Comparison of ENCODE assay signal across 9 mouse cellular contexts in the genomic region with DNA sequence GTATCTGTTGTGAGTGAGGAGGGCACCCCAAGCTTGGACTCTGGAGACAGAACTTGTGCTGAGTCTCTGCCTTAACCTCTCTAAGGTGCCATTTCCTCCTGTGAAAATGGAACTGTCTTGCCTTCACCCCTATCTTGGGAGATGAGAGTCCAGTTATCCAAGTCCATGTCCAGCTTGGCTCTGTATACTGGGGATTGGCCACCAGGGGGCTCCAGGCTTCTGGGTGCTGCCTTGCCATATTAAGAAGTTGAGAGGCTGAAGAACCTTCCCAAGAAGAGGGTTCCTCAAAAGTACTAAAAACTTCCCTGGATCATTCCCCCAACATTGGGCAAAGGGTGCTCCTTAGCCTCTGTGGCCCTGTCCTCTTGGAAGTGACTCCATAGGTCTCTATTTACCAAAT. TPM values are rescaled to one million over a fixed set of nuclear protein-coding genes. Genes with fewer than 3 reads are reported as not detected.
DNase-seq lines count a peak whose midpoint lies in the region; ATAC-seq and TF ChIP-seq lines count a peak whose summit lies in the region.
"Had no signal": no experiment of that assay in that cellular context is flagged by ENCODE, and none has a peak within 500 bp of the region (broad histone marks: within the 10 kb centered on the region; RNA-seq: fewer than 3 reads in every experiment).

No protein-coding gene starts in this region.

- H3K36me3 ChIP-seq in forebrain, embryonic 11.5 days (ENCODE audit: control insufficient read depth, insufficient read depth, low read length), result peaks cover 21% of the 10 kb centered on the region
- peaks cover 43% of the 10 kb centered on the region for H3K36me3 ChIP-seq in forebrain, embryonic 12.5 days (replicated peaks)
- H3K36me3 ChIP-seq in liver, adult 2 months (ENCODE audit: control insufficient read depth, insufficient read depth, low read length), result peaks cover 3% of the 10 kb centered on the region; the same call in 1 of the 2 replicates
- H3K36me3 ChIP-seq in MEL (ENCODE audit: control insufficient read depth in 1 of 2, insufficient read depth in 2 of 2, low read length in 2 of 2), result no peaks in the 10 kb centered on the region; a peak in 1 of 4 replicates

- H3K4me1 ChIP-seq in forebrain, embryonic 11.5 days (replicated peaks; ENCODE audit: control insufficient read depth, insufficient read depth, low read length), result no peaks in the 10 kb centered on the region
- H3K4me1 ChIP-seq in forebrain, embryonic 12.5 days, result 0 out of 2 replicates have a peak, but pooled peaks cover under 1% of the 10 kb centered on the region
- no peaks in the 10 kb centered on the region for H3K4me1 ChIP-seq in liver, adult 2 months (ENCODE audit: control insufficient read depth, insufficient read depth, low read length)
- no peaks in the 10 kb centered on the region for H3K4me1 ChIP-seq in MEL (ENCODE audit: control insufficient read depth in 1 of 2, insufficient read depth in 2 of 2, low read length in 2 of 2)
- H3K4me1 ChIP-seq in embryonic fibroblast, embryonic 13.5 days (ENCODE audit: control insufficient read depth, insufficient read depth, low read length), result no peaks in the 10 kb centered on the region
- H3K4me1 ChIP-seq: heart, embryonic 15.5 days had no signal

- peak; percentile 64 for DNase-seq in forebrain, embryonic 11.5 days (ENCODE audit: low spot score)
- DNase-seq in liver, adult 2 months (ENCODE audit: extremely low read depth, low read depth, low spot score), result no peak
- no peak for DNase-seq in liver
- peak; percentile 58 for DNase-seq in MEL (ENCODE audit: low read depth, low spot score)
- peak; percentile 64 for DNase-seq in lung, postnatal 14 days
- no peak for DNase-seq in layer of hippocampus, postnatal 36 days

- TF ChIP-seq CTCF in liver, adult 2 months (IDR thresholded peaks at IDR 0.05; ENCODE audit: low read depth, low read length), result peak; percentile 70
- peak; percentile 55 to 76 (median 67) for TF ChIP-seq CTCF in MEL (IDR thresholded peaks at IDR 0.05 in 2 of 3, conservative IDR thresholded peaks at IDR 0.05 in 1 of 3; ENCODE audit: control insufficient read depth in 1 of 3, insufficient read depth in 1 of 3, low read depth in 2 of 3, low read length in 3 of 3, poor library complexity in 1 of 3, severe bottlenecking in 1 of 3)
- TF ChIP-seq CTCF in embryonic fibroblast, embryonic 13.5 days (IDR thresholded peaks at IDR 0.05; ENCODE audit: borderline replicate concordance, insufficient read depth, low read length), result 0 out of 2 replicates have a peak, but pooled peaks have one; percentile 12

- H3K4me2 ChIP-seq in forebrain, embryonic 11.5 days (ENCODE audit: low read depth, low read length, severe bottlenecking), result no peak overlapping the region
- H3K4me2 ChIP-seq in forebrain, embryonic 12.5 days, result no peak overlapping the region
- H3K4me2 ChIP-seq: heart, embryonic 15.5 days had no signal

- TF ChIP-seq EP300 in MEL (IDR thresholded peaks at IDR 0.05; ENCODE audit: low read depth in 1 of 2, low read length in 2 of 2), result no peak

- no peak overlapping the region for H3K27ac ChIP-seq in forebrain, embryonic 11.5 days (ENCODE audit: low read depth, low read length)
- H3K27ac ChIP-seq in forebrain, embryonic 12.5 days, result no peak overlapping the region
- H3K27ac ChIP-seq in liver, adult 2 months (replicated peaks; ENCODE audit: insufficient read depth, low read depth, low read length), result no peak overlapping the region
- H3K27ac ChIP-seq in MEL (ENCODE audit: control insufficient read depth, low read depth, low read length), result no peak overlapping the region
- no peak overlapping the region for H3K27ac ChIP-seq in embryonic fibroblast, embryonic 13.5 days (ENCODE audit: insufficient read depth, low read length)
- H3K27ac ChIP-seq: heart, embryonic 15.5 days had no signal

- no peak overlapping the region for H3K9ac ChIP-seq in forebrain, embryonic 11.5 days (ENCODE audit: low read length)
- H3K9ac ChIP-seq in forebrain, embryonic 12.5 days, result no peak overlapping the region
- no peak overlapping the region for H3K9ac ChIP-seq in liver, adult 2 months (ENCODE audit: low read depth, low read length)
- H3K9ac ChIP-seq in MEL (ENCODE audit: control insufficient read depth, low read depth, low read length, poor library complexity, severe bottlenecking), result no peak overlapping the region
- H3K9ac ChIP-seq: heart, embryonic 15.5 days had no signal

- no peak for TF ChIP-seq POLR2A in liver, adult 2 months (IDR thresholded peaks at IDR 0.05; ENCODE audit: extremely low read depth, insufficient read depth, low read length)
- no peak for TF ChIP-seq POLR2A in MEL (IDR thresholded peaks at IDR 0.05; ENCODE audit: control insufficient read depth in 1 of 2, insufficient read depth in 1 of 2, low read depth in 1 of 2, low read length in 2 of 2, poor library complexity in 1 of 2)
- no peak for TF ChIP-seq POLR2A in embryonic fibroblast, embryonic 13.5 days (IDR thresholded peaks at IDR 0.05; ENCODE audit: low read depth, low read length)

- H3K4me3 ChIP-seq in forebrain, embryonic 11.5 days (ENCODE audit: low read depth, low read length), result no peak overlapping the region
- no peak overlapping the region for H3K4me3 ChIP-seq in forebrain, embryonic 12.5 days (replicated peaks)
- H3K4me3 ChIP-seq in liver, adult 2 months (ENCODE audit: insufficient read depth, low read depth, low read length), result no peak overlapping the region
- no peak overlapping the region for H3K4me3 ChIP-seq in MEL (ENCODE audit: control insufficient read depth in 1 of 2, insufficient read depth in 1 of 2, low read depth in 2 of 2, low read length in 2 of 2)
- no peak overlapping the region for H3K4me3 ChIP-seq in embryonic fibroblast, embryonic 13.5 days (ENCODE audit: insufficient read depth, low read length)
- H3K4me3 ChIP-seq: heart, embryonic 15.5 days had no signal

- TF ChIP-seq RAD21 in MEL (IDR thresholded peaks at IDR 0.05; ENCODE audit: low read depth, low read length), result peak; percentile 14

- H3K79me2 ChIP-seq in liver, adult 2 months (ENCODE audit: control insufficient read depth, insufficient read depth, low read length), result no peaks in the 10 kb centered on the region; the same call in 1 of the 2 replicates
- peaks cover 5% of the 10 kb centered on the region; the same call in 1 of the 2 replicates for H3K79me2 ChIP-seq in MEL (ENCODE audit: control insufficient read depth, insufficient read depth, low read length, poor library complexity)

- ATAC-seq in forebrain, embryonic 11.5 days (replicated peaks; ENCODE audit: low FRiP score), result no peak
- no peak for ATAC-seq in forebrain, embryonic 12.5 days (ENCODE audit: low FRiP score)

- H3K27me3 ChIP-seq in forebrain, embryonic 11.5 days (ENCODE audit: control insufficient read depth, insufficient read depth, low read length), result no peaks in the 10 kb centered on the region
- no peaks in the 10 kb centered on the region for H3K27me3 ChIP-seq in forebrain, embryonic 12.5 days
- H3K27me3 ChIP-seq in liver, adult 2 months (ENCODE audit: control insufficient read depth, insufficient read depth, low read length), result no peaks in the 10 kb centered on the region
- H3K27me3 ChIP-seq in MEL (ENCODE audit: control insufficient read depth in 1 of 2, insufficient read depth in 2 of 2, low read length in 2 of 2), result no peaks in the 10 kb centered on the region
- H3K27me3 ChIP-seq: heart, embryonic 15.5 days had no signal

- H3K9me3 ChIP-seq in forebrain, embryonic 11.5 days (ENCODE audit: control insufficient read depth, low read length), result no peaks in the 10 kb centered on the region
- H3K9me3 ChIP-seq in forebrain, embryonic 12.5 days, result no peaks in the 10 kb centered on the region
- no peaks in the 10 kb centered on the region for H3K9me3 ChIP-seq in MEL (replicated peaks; ENCODE audit: insufficient read depth, low read length)
- H3K9me3 ChIP-seq: heart, embryonic 15.5 days had no signal

RNA-seq across cellular contexts. Expression of a gene that starts 6.7 kb away (rescaled TPM):
- 13.7 and 14.3 TPM in 2 replicates for polyA plus RNA-seq in forebrain, embryonic 11.5 days (2014; fragmentation: Nextera tagmentation; extraction: Ambion mirVana)
- polyA plus RNA-seq in forebrain, embryonic 12.5 days (2016; fragmentation: Nextera tagmentation; extraction: Ambion mirVana), result 16.9 and 17.8 TPM in 2 replicates
- 2.4 and 3.2 TPM in 2 replicates for total RNA-seq in liver, adult 2 months (2014; rRNA removed)
- polyA plus RNA-seq in liver, adult 2 months (2012; rRNA removed), result 5.1 and 5.8 TPM in 2 replicates
- total RNA-seq in MEL (2012; rRNA removed), result 12.4 and 17.2 TPM in 2 replicates
- polyA plus RNA-seq in MEL (2012; ENCODE audit: insufficient read depth in 1 of 2, insufficient read length in 2 of 2, low read depth in 1 of 2, low replicate concordance in 2 of 2, missing spikeins in 1 of 2), result 10 to 100 TPM in 1 of 2 experiments, not detected in 1; 15.6 TPM
- polyA plus RNA-seq in embryonic fibroblast, embryonic 13.5 days (2011; ENCODE audit: insufficient read length, low read depth, missing spikeins), result 6.5 and 6.6 TPM in 2 replicates
- total RNA-seq in layer of hippocampus, postnatal 36 days (2021), result 10 to 100 TPM; 11.7 to 11.8 TPM

RNA-seq across cellular contexts. Expression of a gene that starts 11.7 kb away (rescaled TPM):
- polyA plus RNA-seq in forebrain, embryonic 11.5 days (2014; fragmentation: Nextera tagmentation; extraction: Ambion mirVana), result not detected in 2 replicates
- polyA plus RNA-seq in forebrain, embryonic 12.5 days (2016; fragmentation: Nextera tagmentation; extraction: Ambion mirVana), result not detected in 2 replicates
- total RNA-seq in liver, adult 2 months (2014; rRNA removed), result not detected in 2 replicates
- not detected in 2 replicates for polyA plus RNA-seq in liver, adult 2 months (2012; rRNA removed)
- not detected in 2 replicates for total RNA-seq in MEL (2012; rRNA removed)
- under 1 TPM in 1 of 2 experiments, not detected in 1; 0.13 TPM for polyA plus RNA-seq in MEL (2012; ENCODE audit: insufficient read depth in 1 of 2, insufficient read length in 2 of 2, low read depth in 1 of 2, low replicate concordance in 2 of 2, missing spikeins in 1 of 2)
- not detected in 2 replicates for polyA plus RNA-seq in embryonic fibroblast, embryonic 13.5 days (2011; ENCODE audit: insufficient read length, low read depth, missing spikeins)
- total RNA-seq in layer of hippocampus, postnatal 36 days (2021), result not detected
- polyA plus RNA-seq: heart, embryonic 15.5 days had no signal

RNA-seq across cellular contexts. Expression of a gene that starts 18.6 kb away (rescaled TPM):
- polyA plus RNA-seq in forebrain, embryonic 11.5 days (2014; fragmentation: Nextera tagmentation; extraction: Ambion mirVana), result 0.32 and 0.67 TPM in 2 replicates
- polyA plus RNA-seq in forebrain, embryonic 12.5 days (2016; fragmentation: Nextera tagmentation; extraction: Ambion mirVana), result 0.17 and 0.35 TPM in 2 replicates
- 2.1 and 3.0 TPM in 2 replicates for total RNA-seq in liver, adult 2 months (2014; rRNA removed)
- 2.2 and 4.5 TPM in 2 replicates for polyA plus RNA-seq in liver, adult 2 months (2012; rRNA removed)
- not detected in 2 replicates for total RNA-seq in MEL (2012; rRNA removed)
- under 1 TPM in 1 of 2 experiments, not detected in 1; 0.07 TPM for polyA plus RNA-seq in MEL (2012; ENCODE audit: insufficient read depth in 1 of 2, insufficient read length in 2 of 2, low read depth in 1 of 2, low replicate concordance in 2 of 2, missing spikeins in 1 of 2)
- polyA plus RNA-seq in embryonic fibroblast, embryonic 13.5 days (2011; ENCODE audit: insufficient read length, low read depth, missing spikeins), result not detected in 2 replicates
- total RNA-seq in layer of hippocampus, postnatal 36 days (2021), result 1 to 10 TPM in 1 of 2 experiments, under 1 TPM in 1; 0.83 to 1.4 TPM

RNA-seq across cellular contexts. Expression of a gene that starts 33.9 kb away (rescaled TPM):
- 0.40 TPM in 1 of 2 replicates, not detected in the other for polyA plus RNA-seq in forebrain, embryonic 11.5 days (2014; fragmentation: Nextera tagmentation; extraction: Ambion mirVana)
- 0.10 TPM in 1 of 2 replicates, not detected in the other for polyA plus RNA-seq in forebrain, embryonic 12.5 days (2016; fragmentation: Nextera tagmentation; extraction: Ambion mirVana)
- total RNA-seq in liver, adult 2 months (2014; rRNA removed), result not detected in 2 replicates
- not detected in 2 replicates for polyA plus RNA-seq in liver, adult 2 months (2012; rRNA removed)
- not detected in 2 replicates for total RNA-seq in MEL (2012; rRNA removed)
- polyA plus RNA-seq in MEL (2012; ENCODE audit: insufficient read depth in 1 of 2, insufficient read length in 2 of 2, low read depth in 1 of 2, low replicate concordance in 2 of 2, missing spikeins in 1 of 2), result not detected
- not detected in 2 replicates for polyA plus RNA-seq in embryonic fibroblast, embryonic 13.5 days (2011; ENCODE audit: insufficient read length, low read depth, missing spikeins)
- total RNA-seq in layer of hippocampus, postnatal 36 days (2021), result not detected

RNA-seq across cellular contexts. Expression of a gene that starts 44.0 kb away (rescaled TPM):
- polyA plus RNA-seq in forebrain, embryonic 11.5 days (2014; fragmentation: Nextera tagmentation; extraction: Ambion mirVana), result not detected in 2 replicates
- polyA plus RNA-seq in forebrain, embryonic 12.5 days (2016; fragmentation: Nextera tagmentation; extraction: Ambion mirVana), result not detected in 2 replicates
- not detected in 2 replicates for total RNA-seq in liver, adult 2 months (2014; rRNA removed)
- polyA plus RNA-seq in liver, adult 2 months (2012; rRNA removed), result not detected in 2 replicates
- total RNA-seq in MEL (2012; rRNA removed), result 0.08 and 0.13 TPM in 2 replicates
- under 1 TPM in 1 of 2 experiments, not detected in 1; 0.04 TPM for polyA plus RNA-seq in MEL (2012; ENCODE audit: insufficient read depth in 1 of 2, insufficient read length in 2 of 2, low read depth in 1 of 2, low replicate concordance in 2 of 2, missing spikeins in 1 of 2)
- not detected in 2 replicates for polyA plus RNA-seq in embryonic fibroblast, embryonic 13.5 days (2011; ENCODE audit: insufficient read length, low read depth, missing spikeins)
- total RNA-seq in layer of hippocampus, postnatal 36 days (2021), result under 1 TPM in 1 of 2 experiments, not detected in 1; 0.25 TPM
- polyA plus RNA-seq: heart, embryonic 15.5 days had no signal

Comparison
In these comparisons a context has a peak if more than half of its experiments do, and no peak if none do; other contexts are left out.
1. DNase-seq: peak in forebrain, embryonic 11.5 days (single experiment), MEL (single experiment) and lung, postnatal 14 days (single experiment); none in liver, adult 2 months (single experiment), liver (single experiment) and layer of hippocampus, postnatal 36 days (0 of 2).
2. CTCF ChIP-seq: peak in every context shown above with its lines; median percentile 70 in liver, adult 2 months; 67 in MEL; 12 in embryonic fibroblast, embryonic 13.5 days.